26 mouse cellular contexts compared by ENCODE assay signal in the genomic region with DNA sequence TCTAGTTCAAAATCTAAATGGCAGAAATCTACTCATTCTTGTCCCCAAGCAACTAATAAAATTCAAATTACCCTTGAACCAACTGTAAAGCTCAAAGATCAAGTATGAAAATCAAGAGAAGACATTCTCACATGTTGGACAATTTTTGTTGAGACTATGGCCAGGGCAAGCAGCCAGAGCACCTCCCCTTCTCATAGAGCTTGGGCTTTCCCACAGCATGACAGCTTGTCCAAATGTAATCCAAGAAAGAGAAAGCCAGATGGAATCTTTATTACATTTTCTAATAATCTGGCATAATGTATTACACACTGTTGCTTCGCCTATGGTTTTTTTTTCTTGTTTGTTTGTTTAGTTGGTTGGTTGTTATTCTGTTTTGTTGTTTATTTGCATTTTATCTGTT.
DNase-seq lines count a peak whose midpoint lies in the region; ATAC-seq and TF ChIP-seq lines count a peak whose summit lies in the region.
"Had no signal": no experiment of that assay in that cellular context is flagged by ENCODE, and none has a peak within 500 bp of the region (broad histone marks: within the 10 kb centered on the region; RNA-seq: fewer than 3 reads in every experiment).

No protein-coding gene starts in this region.

- H3K36me3 ChIP-seq in forebrain, postnatal 0 days (ENCODE audit: insufficient read depth): no peaks in the 10 kb centered on the region
- no peaks in the 10 kb centered on the region for H3K36me3 ChIP-seq in forebrain, embryonic 12.5 days (replicated peaks)
- H3K36me3 ChIP-seq in midbrain, embryonic 13.5 days: no peaks in the 10 kb centered on the region
- H3K36me3 ChIP-seq: forebrain, embryonic 15.5 days; hindbrain, embryonic 15.5 days; limb, embryonic 12.5 days; neural tube, embryonic 13.5 days had no signal

- H3K4me3 ChIP-seq in forebrain, postnatal 0 days (ENCODE audit: low read depth, low read length): no peak overlapping the region
- no peak overlapping the region for H3K4me3 ChIP-seq in forebrain, embryonic 12.5 days (replicated peaks)
- no peak overlapping the region for H3K4me3 ChIP-seq in cerebellum, adult 2 months (replicated peaks; ENCODE audit: insufficient read depth, low read depth, low read length)
- H3K4me3 ChIP-seq in midbrain, embryonic 13.5 days (replicated peaks): no peak overlapping the region
- H3K4me3 ChIP-seq: forebrain, embryonic 15.5 days; heart, adult 2 months; hindbrain, embryonic 15.5 days; limb, embryonic 12.5 days; myocyte; neural tube, embryonic 13.5 days had no signal

- H3K9me3 ChIP-seq in forebrain, postnatal 0 days (ENCODE audit: low read length): no peaks in the 10 kb centered on the region
- H3K9me3 ChIP-seq in forebrain, embryonic 12.5 days: no peaks in the 10 kb centered on the region
- no peaks in the 10 kb centered on the region for H3K9me3 ChIP-seq in midbrain, embryonic 13.5 days
- H3K9me3 ChIP-seq: forebrain, embryonic 15.5 days; hindbrain, embryonic 15.5 days; limb, embryonic 12.5 days; neural tube, embryonic 13.5 days had no signal

- WGBS in forebrain, postnatal 0 days: 76% methylated on average over 1 of the region's 1 CpGs
- 97% methylated on average over 1 of the region's 1 CpGs for WGBS in forebrain, embryonic 12.5 days
- WGBS in cerebellum, adult 2 months: 10% methylated on average over 1 of the region's 1 CpGs
- 92% methylated on average over 1 of the region's 1 CpGs for WGBS in midbrain, embryonic 13.5 days

- H3K27ac ChIP-seq in forebrain, postnatal 0 days (ENCODE audit: low read depth, low read length): no peak overlapping the region
- H3K27ac ChIP-seq in forebrain, embryonic 12.5 days: no peak overlapping the region
- H3K27ac ChIP-seq in cerebellum, adult 2 months (ENCODE audit: insufficient read depth, low read length): no peak overlapping the region
- H3K27ac ChIP-seq in midbrain, embryonic 13.5 days: no peak overlapping the region
- H3K27ac ChIP-seq: forebrain, embryonic 15.5 days; heart, adult 2 months; hindbrain, embryonic 15.5 days; kidney, postnatal 0 days; limb, embryonic 12.5 days; macrophage; neural tube, embryonic 13.5 days had no signal

- peak; percentile 3 for DNase-seq in forebrain, postnatal 0 days
- peak; percentile 5 for DNase-seq in brain, embryonic 14.5 days (ENCODE audit: low read depth)
- DNase-seq in cerebellum, adult 2 months: peak; percentile 33 to 63
- peak; percentile 68 to 83 for DNase-seq in cerebellum, postnatal 25 days
- no peak for DNase-seq in thymus, postnatal 25 days
- DNase-seq: adrenal gland, adult 8-10 months; gastrocnemius, postnatal 14 days; heart, adult 2 months; kidney, adult 2 months; liver, postnatal 0 days; retina, postnatal 1 day; right cerebral cortex, postnatal 25 days; spleen, adult 18-20 months had no signal

- H3K27me3 ChIP-seq in forebrain, postnatal 0 days (ENCODE audit: insufficient read depth, low read length): no peaks in the 10 kb centered on the region
- no peaks in the 10 kb centered on the region for H3K27me3 ChIP-seq in forebrain, embryonic 12.5 days
- no peaks in the 10 kb centered on the region for H3K27me3 ChIP-seq in cerebellum, adult 2 months (ENCODE audit: control insufficient read depth, insufficient read depth, low read length)
- H3K27me3 ChIP-seq in midbrain, embryonic 13.5 days: no peaks in the 10 kb centered on the region
- H3K27me3 ChIP-seq: forebrain, embryonic 15.5 days; hindbrain, embryonic 15.5 days; limb, embryonic 12.5 days; neural tube, embryonic 13.5 days; Patski had no signal

- H3K4me1 ChIP-seq in forebrain, postnatal 0 days (ENCODE audit: insufficient read depth): no peaks in the 10 kb centered on the region
- H3K4me1 ChIP-seq in forebrain, embryonic 12.5 days: no peaks in the 10 kb centered on the region
- no peaks in the 10 kb centered on the region for H3K4me1 ChIP-seq in cerebellum, adult 2 months (ENCODE audit: control insufficient read depth, insufficient read depth, low read length)
- H3K4me1 ChIP-seq in midbrain, embryonic 13.5 days (replicated peaks): no peaks in the 10 kb centered on the region
- H3K4me1 ChIP-seq: forebrain, embryonic 15.5 days; hindbrain, embryonic 15.5 days; limb, embryonic 12.5 days; neural tube, embryonic 13.5 days had no signal

- H3K4me2 ChIP-seq in forebrain, postnatal 0 days (ENCODE audit: low read depth): no peak overlapping the region
- no peak overlapping the region for H3K4me2 ChIP-seq in forebrain, embryonic 12.5 days
- no peak overlapping the region for H3K4me2 ChIP-seq in midbrain, embryonic 13.5 days (replicated peaks)
- H3K4me2 ChIP-seq: forebrain, embryonic 15.5 days; hindbrain, embryonic 15.5 days; limb, embryonic 12.5 days; liver, embryonic 11.5 days; neural tube, embryonic 13.5 days had no signal

- ATAC-seq in forebrain, postnatal 0 days: no peak
- ATAC-seq in forebrain, embryonic 12.5 days (ENCODE audit: low FRiP score): no peak
- ATAC-seq in midbrain, embryonic 13.5 days: no peak
- ATAC-seq: forebrain, embryonic 15.5 days; liver, postnatal 0 days; lung, postnatal 0 days; midbrain, embryonic 16.5 days; Patski had no signal

- TF ChIP-seq CTCF in forebrain, postnatal 0 days (IDR thresholded peaks at IDR 0.05; ENCODE audit: low read depth): no peak
- TF ChIP-seq CTCF in brain, embryonic 14.5 days (IDR thresholded peaks at IDR 0.05; ENCODE audit: borderline replicate concordance, extremely low read depth, insufficient read depth, insufficient read length): no peak
- TF ChIP-seq CTCF in cerebellum, adult 2 months (IDR thresholded peaks at IDR 0.05; ENCODE audit: borderline replicate concordance, insufficient read depth, low read depth, low read length): no peak

- no peak for TF ChIP-seq POLR2A in brain, embryonic 14.5 days (IDR thresholded peaks at IDR 0.05; ENCODE audit: borderline replicate concordance, extremely low read depth, insufficient read depth, insufficient read length, poor library complexity, severe bottlenecking)
- no peak for TF ChIP-seq POLR2A in cerebellum, adult 2 months (IDR thresholded peaks at IDR 0.05; ENCODE audit: borderline replicate concordance, insufficient read depth, low read length)

- H3K9ac ChIP-seq in forebrain, postnatal 0 days: no peak overlapping the region
- no peak overlapping the region for H3K9ac ChIP-seq in forebrain, embryonic 12.5 days
- H3K9ac ChIP-seq in midbrain, embryonic 13.5 days (replicated peaks): no peak overlapping the region
- H3K9ac ChIP-seq: forebrain, embryonic 15.5 days; hindbrain, embryonic 15.5 days; limb, embryonic 12.5 days; liver, postnatal 0 days; neural tube, embryonic 13.5 days had no signal
